Mouse (Mus musculus) limb, embryonic 14.5 days (tissue): ENCODE results near the gene Zkscan7. TPM values are rescaled to one million over a fixed set of nuclear protein-coding genes. Genes with fewer than 3 reads are reported as not detected.

ENCODE experiments used
- ATAC-seq: fragments of 200-750 bp; cut with Nextera tagmentation; 2 replicates; pipeline ENCODE4 v1.8.0; 2017; ENCODE audit warnings: low read depth, moderate number of reproducible peaks, moderate TSS enrichment; ENCODE audit not compliant: low FRiP score
- DNase-seq: peaks from one replicate; pipeline ENCODE4 v3.0.0-alpha.2; 2015; ENCODE audit warnings: low spot score
- H3K27ac ChIP-seq: fragments of 300-500 bp; sonication (generic); replicated peaks from 2 replicates; pipeline ENCODE4 v1.5.1; 2014; ENCODE audit warnings: low read depth, mild to moderate bottlenecking, low read length, moderate library complexity, mixed read lengths
- H3K27me3 ChIP-seq: fragments of 300-500 bp; sonication (generic); 2 replicates; pipeline ENCODE4 v1.6.1; 2014; ENCODE audit warnings: low read length, mixed read lengths; ENCODE audit not compliant: control insufficient read depth, insufficient read depth
- H3K36me3 ChIP-seq: fragments of 300-500 bp; sonication (generic); 2 replicates; pipeline ENCODE4 v1.6.1; 2014; ENCODE audit warnings: mild to moderate bottlenecking, low read length, moderate library complexity, mixed read lengths; ENCODE audit not compliant: control insufficient read depth, insufficient read depth
- H3K4me1 ChIP-seq: fragments of 300-500 bp; sonication (generic); 2 replicates; pipeline ENCODE4 v1.6.1; 2014; ENCODE audit warnings: antibody characterized with exemption, low read length, mixed read lengths; ENCODE audit not compliant: control insufficient read depth, insufficient read depth
- H3K4me2 ChIP-seq: fragments of 300-500 bp; sonication (generic); replicated peaks from 2 replicates; pipeline ENCODE4 v1.6.1; 2014; ENCODE audit warnings: low read depth, mild to moderate bottlenecking, low read length, moderate library complexity; ENCODE audit not compliant: severe bottlenecking
- H3K4me3 ChIP-seq: fragments of 300-500 bp; sonication (generic); replicated peaks from 2 replicates; pipeline ENCODE4 v1.5.1; 2014; ENCODE audit warnings: low read length
- H3K9ac ChIP-seq: fragments of 300-500 bp; sonication (generic); 2 replicates; pipeline ENCODE4 v1.6.1; 2014; ENCODE audit warnings: mild to moderate bottlenecking, low read depth, low read length, moderate library complexity; ENCODE audit not compliant: severe bottlenecking
- H3K9me3 ChIP-seq: fragments of 300-500 bp; sonication (generic); 2 replicates; pipeline ENCODE4 v1.6.1; 2016; ENCODE audit warnings: low read length; ENCODE audit not compliant: control insufficient read depth
- POLR2A ChIP-seq: fragments of 200-500 bp; IDR thresholded peaks from 2 replicates; pipeline ENCODE4 v1.8.0; 2012; ENCODE audit warnings: inconsistent platforms, mild to moderate bottlenecking, moderate library complexity, borderline replicate concordance; ENCODE audit not compliant: insufficient read depth, insufficient read length; ENCODE audit errors: extremely low read depth
- WGBS: fragments of 180-500 bp; shearing (Covaris S2); extraction: QIAGEN DNeasy Blood & Tissue Kit; methylation state at CpG from one replicate; pipeline ENCODE4 v1.1.7; 2014; 5-methylcytosine and 5-hydroxymethylcytosine counted together
- polyA plus RNA-seq, 2 experiments: library from polyadenylated mRNA; depleted of rRNA in 1 of 2; stranded (reverse) in 1 of 2; unstranded in 1 of 2; fragments of >200 nt; fragmentation: Nextera tagmentation in 1 of 2; extraction: Ambion mirVana in 1 of 2; gene quantifications; 2 replicates each; pipeline versions ENCODE4 v1.2.1 to v1.2.3; 2012 to 2014

Gene Zkscan7
- polyA plus RNA-seq, 2 experiments, result 2.6 to 9.1 TPM

- Histone ChIP-seq H3K9ac (peak overlapping the region; percentile 89; the same call in 1 of the 2 replicates), H3K36me3 (peaks cover 13% of the 10 kb centered on the region), H3K27me3 (no peaks in the 10 kb centered on the region), H3K4me3 (peak overlapping the region; percentile 71), H3K9me3 (peaks cover 4% of the 10 kb centered on the region), H3K27ac (no peak overlapping the region), H3K4me2 (peak overlapping the region; percentile 75), H3K4me1 (peaks cover 8% of the 10 kb centered on the region)
- DNase-seq (no peak), ATAC-seq (0 out of 2 replicates have a peak, but pooled peaks have one; percentile 11)
- no peak for TF ChIP-seq POLR2A
- WGBS, result 85% methylated on average over 4 of the region's 4 CpGs
Observed at GRCm38 (mm10) chr9:122866192-122866591, 19.3 kb upstream of the Zkscan7 start.

- Histone ChIP-seq H3K27ac (no peak overlapping the region), H3K4me3 (no peak overlapping the region), H3K9me3 (no peaks in the 10 kb centered on the region), H3K27me3 (no peaks in the 10 kb centered on the region), H3K4me1 (no peaks in the 10 kb centered on the region), H3K9ac (no peak overlapping the region), H3K36me3 (no peaks in the 10 kb centered on the region), H3K4me2 (no peak overlapping the region)
- no peak for TF ChIP-seq POLR2A
- no peak for ATAC-seq
- DNase-seq, result no peak
- 80% methylated on average over 4 of the region's 4 CpGs for WGBS
Observed at GRCm38 (mm10) chr9:122872595-122872994, 12.9 kb upstream of the Zkscan7 start.

GRCm38 (mm10) chr9:122874653-122875052 lies 10.8 kb upstream of the Zkscan7 start:
- 67% methylated on average over 1 of the region's 1 CpGs for WGBS
- no peak overlapping the region for H3K27ac ChIP-seq
- H3K4me3 ChIP-seq, result no peak overlapping the region
- H3K9me3 ChIP-seq, result no peaks in the 10 kb centered on the region
- no peak overlapping the region for H3K9ac ChIP-seq
- DNase-seq (no peak), ATAC-seq (no peak)
- H3K4me1 ChIP-seq, result no peaks in the 10 kb centered on the region
- H3K36me3 ChIP-seq, result no peaks in the 10 kb centered on the region
- H3K4me2 ChIP-seq, result no peak overlapping the region
- no peak for TF ChIP-seq POLR2A
- H3K27me3 ChIP-seq, result no peaks in the 10 kb centered on the region

GRCm38 (mm10) chr9:122875145-122875544 lies 10.3 kb upstream of the Zkscan7 start:
- Histone ChIP-seq H3K4me1 (no peaks in the 10 kb centered on the region), H3K27ac (no peak overlapping the region), H3K4me3 (no peak overlapping the region), H3K36me3 (no peaks in the 10 kb centered on the region), H3K27me3 (no peaks in the 10 kb centered on the region), H3K9ac (no peak overlapping the region), H3K4me2 (no peak overlapping the region), H3K9me3 (no peaks in the 10 kb centered on the region)
- ATAC-seq (no peak), DNase-seq (no peak)
- no peak for TF ChIP-seq POLR2A
- WGBS, result 94% methylated on average over 2 of the region's 2 CpGs

- H3K4me3 ChIP-seq, result peak overlapping the region; percentile 80
- peaks cover 9% of the 10 kb centered on the region; the same call in 1 of the 2 replicates for H3K9me3 ChIP-seq
- 6% methylated on average over 54 of the region's 54 CpGs for WGBS
- TF ChIP-seq POLR2A, result 0 out of 2 replicates have a peak, but pooled peaks have one; percentile 28
- ATAC-seq (peak; percentile 85; the same call in 1 of the 2 replicates), DNase-seq (peak; percentile 83)
- peak overlapping the region; percentile 86 for H3K9ac ChIP-seq
- peak overlapping the region; percentile 79 for H3K4me2 ChIP-seq
- peaks cover 10% of the 10 kb centered on the region for H3K4me1 ChIP-seq
- no peaks in the 10 kb centered on the region for H3K27me3 ChIP-seq
- 0 out of 2 replicates have a peak, but pooled peaks cover 4% of the 10 kb centered on the region for H3K36me3 ChIP-seq
- H3K27ac ChIP-seq, result peak overlapping the region; percentile 55; the same call in 1 of the 2 replicates
Observed at GRCm38 (mm10) chr9:122886372-122887179, 1.1 kb downstream of the Zkscan7 start.
